Mouse (Mus musculus) liver, embryonic 11.5 days (tissue): ENCODE data around the gene Rpl35a. TPM values are rescaled to one million over a fixed set of nuclear protein-coding genes. Genes with fewer than 3 reads are reported as not detected.

ENCODE experiments used
- ATAC-seq: fragments of 200-750 bp; cut with Nextera tagmentation; replicated peaks from 2 replicates; pipeline ENCODE4 v1.8.0; 2017; ENCODE audit warnings: moderate number of reproducible peaks, mild to moderate bottlenecking, moderate TSS enrichment, moderate library complexity; ENCODE audit not compliant: low FRiP score
- DNase-seq: peaks from one replicate; pipeline ENCODE4 v3.0.0-alpha.2; 2017; ENCODE audit warnings: low spot score
- H3K27ac ChIP-seq: fragments of 300-500 bp; sonication (generic); 2 replicates; pipeline ENCODE4 v1.5.1; 2014; ENCODE audit warnings: mild to moderate bottlenecking, low read depth, low read length, control low read depth
- H3K27me3 ChIP-seq: fragments of 300-500 bp; sonication (generic); replicated peaks from 2 replicates; pipeline ENCODE4 v1.6.1; 2014; ENCODE audit warnings: low read length, mixed read lengths; ENCODE audit not compliant: control insufficient read depth, insufficient read depth
- H3K36me3 ChIP-seq: fragments of 300-500 bp; sonication (generic); 2 replicates; pipeline ENCODE4 v1.6.1; 2014; ENCODE audit warnings: mild to moderate bottlenecking, low read length, moderate library complexity, mixed read lengths; ENCODE audit not compliant: control insufficient read depth, insufficient read depth
- H3K4me1 ChIP-seq: fragments of 300-500 bp; sonication (generic); replicated peaks from 2 replicates; pipeline ENCODE4 v1.6.1; 2014; ENCODE audit warnings: low read length, mixed read lengths; ENCODE audit not compliant: control insufficient read depth, insufficient read depth
- H3K4me2 ChIP-seq: fragments of 300-500 bp; sonication (generic); 2 replicates; pipeline ENCODE4 v1.6.1; 2014; ENCODE audit warnings: mild to moderate bottlenecking, control low read depth, moderate library complexity
- H3K4me3 ChIP-seq: fragments of 300-500 bp; sonication (generic); 2 replicates; pipeline ENCODE4 v1.5.1; 2014; ENCODE audit warnings: low read depth, low read length, control low read depth
- H3K9ac ChIP-seq: fragments of 300-500 bp; sonication (generic); 2 replicates; pipeline ENCODE4 v1.6.1; 2014; ENCODE audit warnings: low read depth, low read length, control low read depth
- H3K9me3 ChIP-seq: fragments of 300-500 bp; sonication (generic); 2 replicates; pipeline ENCODE4 v1.6.1; 2016; ENCODE audit warnings: low read length, inconsistent platforms, mixed read lengths; ENCODE audit not compliant: control insufficient read depth
- WGBS: fragments of 180-500 bp; shearing (Covaris S2); extraction: QIAGEN DNeasy Blood & Tissue Kit; methylation state at CpG from one replicate; pipeline ENCODE4 v1.1.7; 2014; 5-methylcytosine and 5-hydroxymethylcytosine counted together
- polyA plus RNA-seq: library from polyadenylated mRNA; unstranded; fragments of >200 nt; fragmentation: Nextera tagmentation; extraction: Ambion mirVana; gene quantifications from 2 replicates; pipeline ENCODE4 v1.2.1, GENCODE M21; 2014

Gene Rpl35a
- 1,254 and 1,406 TPM in 2 replicates for polyA plus RNA-seq

GRCm38 (mm10) chr16:33056095-33056785 lies at the start of gene Rpl35a, which contains the start of gene Iqcg:
Gene Rpl35a (plus strand): TSS chr16:33056453.
Gene Iqcg (minus strand): TSS chr16:33056218.
- Histone ChIP-seq H3K4me2 (peak within 1 kb of the TSS; percentile 70), H3K9ac (peak within 1 kb of the TSS; percentile 99), H3K9me3 (no peaks in the 10 kb centered on the region), H3K27me3 (no peaks in the 10 kb centered on the region), H3K4me1 (peaks cover 19% of the 10 kb centered on the region), H3K36me3 (peaks cover 21% of the 10 kb centered on the region), H3K4me3 (peak within 1 kb of the TSS; percentile 97), H3K27ac (peak within 1 kb of the TSS; percentile 88)
- ATAC-seq (peak; percentile 84), DNase-seq (peak; percentile 92)
- 0% methylated on average over 46 of the region's 47 CpGs for WGBS

GRCm38 (mm10) chr16:33006888-33007287 lies 49.4 kb upstream of the Rpl35a start:
- no peaks in the 10 kb centered on the region for H3K4me1 ChIP-seq
- no peak overlapping the region for H3K4me2 ChIP-seq
- no peak overlapping the region for H3K27ac ChIP-seq
- no peak for DNase-seq
- H3K36me3 ChIP-seq = peaks cover 24% of the 10 kb centered on the region
- H3K4me3 ChIP-seq = no peak overlapping the region
- H3K9me3 ChIP-seq = no peaks in the 10 kb centered on the region
- no peak for ATAC-seq
- H3K9ac ChIP-seq = no peak overlapping the region
- no peaks in the 10 kb centered on the region for H3K27me3 ChIP-seq
- 91% methylated on average over 7 of the region's 7 CpGs for WGBS

GRCm38 (mm10) chr16:33007436-33007835 lies 48.8 kb upstream of the Rpl35a start:
- Histone ChIP-seq H3K4me3 (no peak overlapping the region), H3K27me3 (no peaks in the 10 kb centered on the region), H3K9me3 (no peaks in the 10 kb centered on the region), H3K27ac (no peak overlapping the region), H3K4me2 (no peak overlapping the region), H3K9ac (no peak overlapping the region), H3K4me1 (no peaks in the 10 kb centered on the region), H3K36me3 (peaks cover 24% of the 10 kb centered on the region)
- ATAC-seq (no peak), DNase-seq (no peak)
- 91% methylated on average over 7 of the region's 7 CpGs for WGBS

GRCm38 (mm10) chr16:33010166-33010565 lies 46.1 kb upstream of the Rpl35a start:
- Histone ChIP-seq H3K9ac (no peak overlapping the region), H3K9me3 (no peaks in the 10 kb centered on the region), H3K4me2 (no peak overlapping the region), H3K27ac (no peak overlapping the region), H3K27me3 (no peaks in the 10 kb centered on the region), H3K4me3 (no peak overlapping the region), H3K4me1 (no peaks in the 10 kb centered on the region), H3K36me3 (peaks cover 28% of the 10 kb centered on the region)
- DNase-seq (no peak), ATAC-seq (no peak)
- 96% methylated on average over 6 of the region's 6 CpGs for WGBS

- ATAC-seq = no peak
- WGBS = 93% methylated on average over 5 of the region's 5 CpGs
Measured at GRCm38 (mm10) chr16:33013801-33014200, 42.5 kb upstream of the Rpl35a start.

GRCm38 (mm10) chr16:33014921-33015320 lies 41.3 kb upstream of the Rpl35a start:
- peaks cover 15% of the 10 kb centered on the region; the same call in 1 of the 2 replicates for H3K36me3 ChIP-seq
- H3K27me3 ChIP-seq = no peaks in the 10 kb centered on the region
- 81% methylated on average over 1 of the region's 1 CpGs for WGBS
- no peak for DNase-seq
- no peaks in the 10 kb centered on the region for H3K9me3 ChIP-seq
- no peak overlapping the region for H3K4me2 ChIP-seq
- H3K9ac ChIP-seq = no peak overlapping the region
- no peak for ATAC-seq
- no peak overlapping the region for H3K27ac ChIP-seq
- H3K4me3 ChIP-seq = no peak overlapping the region
- H3K4me1 ChIP-seq = no peaks in the 10 kb centered on the region

More at GRCm38 (mm10) chr16:33013801-33014200, 42.5 kb upstream of the Rpl35a start:
- no peak for DNase-seq
- Histone ChIP-seq H3K9ac (no peak overlapping the region), H3K27me3 (no peaks in the 10 kb centered on the region), H3K4me2 (no peak overlapping the region), H3K36me3 (peaks cover 18% of the 10 kb centered on the region), H3K4me3 (no peak overlapping the region), H3K27ac (no peak overlapping the region), H3K4me1 (no peaks in the 10 kb centered on the region), H3K9me3 (no peaks in the 10 kb centered on the region)

- Histone ChIP-seq H3K4me1 (no peaks in the 10 kb centered on the region), H3K27ac (no peak overlapping the region), H3K36me3 (peaks cover 9% of the 10 kb centered on the region; the same call in 1 of the 2 replicates), H3K27me3 (no peaks in the 10 kb centered on the region), H3K9ac (no peak overlapping the region), H3K4me2 (no peak overlapping the region), H3K4me3 (no peak overlapping the region), H3K9me3 (no peaks in the 10 kb centered on the region)
- DNase-seq = no peak
- no peak for ATAC-seq
- 91% methylated on average over 3 of the region's 3 CpGs for WGBS
Measured at GRCm38 (mm10) chr16:33015396-33015907, 40.8 kb upstream of the Rpl35a start.

GRCm38 (mm10) chr16:33015986-33016385 lies 40.3 kb upstream of the Rpl35a start:
- Histone ChIP-seq H3K36me3 (peaks cover 7% of the 10 kb centered on the region; the same call in 1 of the 2 replicates), H3K4me3 (no peak overlapping the region)
- no peak for DNase-seq

More at GRCm38 (mm10) chr16:33015986-33016385, 40.3 kb upstream of the Rpl35a start:
- H3K4me1 ChIP-seq = no peaks in the 10 kb centered on the region
- no peak for ATAC-seq
- no peaks in the 10 kb centered on the region for H3K9me3 ChIP-seq
- H3K9ac ChIP-seq = no peak overlapping the region
- H3K27ac ChIP-seq = no peak overlapping the region
- no peaks in the 10 kb centered on the region for H3K27me3 ChIP-seq
- WGBS = 80% methylated on average over 2 of the region's 2 CpGs
- no peak overlapping the region for H3K4me2 ChIP-seq
